Mouse (Mus musculus): ENCODE data around the gene Adamts6.

- TF ChIP-seq EP300 (IDR thresholded peaks at IDR 0.05; ENCODE audit: insufficient read depth, low read depth, low read length) (no peak), POLR2A (IDR thresholded peaks at IDR 0.05; ENCODE audit: insufficient read depth, low read depth, low read length) (no peak)
Measured at GRCm38 (mm10) chr13:104509561-104510493, 222.2 kb downstream of the Adamts6 start.

All from heart, adult 2 months (tissue).